Mouse (Mus musculus) thymus, postnatal 14 days (tissue): Measurements from ENCODE around the gene Dpf1.

Experiments
- DNase-seq: peaks from one replicate; pipeline ENCODE4 v3.0.0; 2021

Gene Dpf1

DNA sequence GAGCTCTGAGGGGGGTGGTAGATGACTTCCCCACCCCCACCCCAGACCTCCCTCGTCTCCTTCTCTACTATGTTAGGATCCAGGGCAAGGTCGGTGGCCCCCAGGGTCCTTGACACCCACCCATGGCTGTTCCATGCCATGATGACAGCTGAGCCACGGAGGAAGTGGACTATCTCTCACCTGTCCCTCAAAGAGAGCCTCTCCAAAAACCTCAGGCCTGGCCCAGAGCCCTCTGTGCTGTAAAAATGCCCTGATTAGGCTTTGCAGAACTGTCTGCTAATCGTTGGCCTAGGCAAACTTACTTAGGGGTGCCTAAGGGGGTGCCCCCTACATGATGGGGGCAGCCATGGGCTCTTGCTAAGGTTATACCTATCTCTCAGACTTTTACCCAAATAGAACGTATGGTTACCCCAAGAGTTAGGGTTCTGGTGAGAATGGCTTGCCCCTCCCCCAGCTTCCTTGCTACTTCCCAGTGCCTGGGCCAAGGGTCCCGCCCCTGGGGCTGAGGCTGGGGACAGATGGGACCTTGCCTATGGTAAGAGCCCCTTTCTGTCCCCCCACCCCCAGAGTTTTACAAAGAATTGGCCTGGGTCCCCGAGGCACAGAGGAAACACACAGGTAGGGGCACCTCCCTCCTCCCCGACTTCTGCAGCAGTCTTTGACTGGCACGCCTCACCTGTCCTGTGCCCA is 10.0 kb downstream of the Dpf1 start:
- no peak for DNase-seq

GRCm38 (mm10) chr7:29314844-29315628 is 11.3 kb downstream of the Dpf1 start:
- DNase-seq = no peak

DNA sequence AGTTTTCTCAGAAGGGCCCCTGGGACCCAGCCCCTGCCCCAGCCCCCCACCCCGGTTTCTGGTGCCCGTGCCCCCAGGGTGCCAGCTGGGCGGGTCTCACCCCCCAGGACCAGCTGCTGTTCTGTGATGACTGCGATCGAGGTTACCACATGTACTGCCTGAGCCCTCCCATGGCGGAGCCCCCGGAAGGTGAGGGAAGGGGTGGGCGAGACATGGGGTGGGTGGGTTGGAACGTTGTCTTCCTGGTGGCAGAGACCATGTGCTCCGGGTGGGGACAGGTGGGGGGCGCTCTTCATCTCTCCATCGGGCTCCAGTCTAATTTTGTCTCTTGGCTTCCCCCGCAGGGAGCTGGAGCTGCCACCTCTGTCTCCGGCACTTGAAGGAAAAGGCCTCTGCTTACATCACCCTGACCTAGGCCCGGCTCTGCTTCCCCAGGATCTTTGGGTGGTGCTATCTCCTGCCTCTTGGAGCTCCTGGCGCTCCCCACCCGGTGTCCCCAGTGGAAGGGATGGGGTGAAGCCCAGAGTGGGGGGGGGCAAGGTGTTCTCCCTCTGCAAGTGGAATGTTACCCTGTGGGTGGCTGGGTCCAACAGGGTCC is 12.5 kb downstream of the Dpf1 start:
- no peak for DNase-seq

DNA sequence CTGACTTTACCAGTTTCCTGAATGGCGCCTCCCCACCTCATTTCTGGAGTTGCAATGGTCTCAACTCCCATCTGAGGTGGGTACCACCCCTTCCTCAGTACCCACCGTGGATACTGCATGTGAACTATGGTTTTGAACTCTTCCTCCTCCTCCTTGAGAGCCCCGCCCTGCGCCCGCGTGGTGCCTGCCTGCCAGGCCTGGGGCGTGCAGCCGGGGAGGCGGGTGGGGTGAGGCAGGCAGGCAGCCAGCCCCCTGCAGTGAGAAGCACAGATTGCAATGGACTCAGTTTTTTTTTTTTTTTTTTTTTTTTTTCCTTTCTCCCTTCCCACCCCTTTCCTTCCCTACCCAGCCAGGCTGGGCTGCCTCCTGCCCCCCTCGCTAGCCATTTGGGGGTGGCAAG is 13.2 kb downstream of the Dpf1 start:
- peak; percentile 71 for DNase-seq

- DNase-seq = peak; percentile 86
These were observed 13.8 kb downstream of the Dpf1 start for GRCm38 (mm10) chr7:29317558-29317957.

- peak; percentile 68 for DNase-seq
These were observed 14.6 kb downstream of the Dpf1 start for GRCm38 (mm10) chr7:29318115-29318911.

DNA sequence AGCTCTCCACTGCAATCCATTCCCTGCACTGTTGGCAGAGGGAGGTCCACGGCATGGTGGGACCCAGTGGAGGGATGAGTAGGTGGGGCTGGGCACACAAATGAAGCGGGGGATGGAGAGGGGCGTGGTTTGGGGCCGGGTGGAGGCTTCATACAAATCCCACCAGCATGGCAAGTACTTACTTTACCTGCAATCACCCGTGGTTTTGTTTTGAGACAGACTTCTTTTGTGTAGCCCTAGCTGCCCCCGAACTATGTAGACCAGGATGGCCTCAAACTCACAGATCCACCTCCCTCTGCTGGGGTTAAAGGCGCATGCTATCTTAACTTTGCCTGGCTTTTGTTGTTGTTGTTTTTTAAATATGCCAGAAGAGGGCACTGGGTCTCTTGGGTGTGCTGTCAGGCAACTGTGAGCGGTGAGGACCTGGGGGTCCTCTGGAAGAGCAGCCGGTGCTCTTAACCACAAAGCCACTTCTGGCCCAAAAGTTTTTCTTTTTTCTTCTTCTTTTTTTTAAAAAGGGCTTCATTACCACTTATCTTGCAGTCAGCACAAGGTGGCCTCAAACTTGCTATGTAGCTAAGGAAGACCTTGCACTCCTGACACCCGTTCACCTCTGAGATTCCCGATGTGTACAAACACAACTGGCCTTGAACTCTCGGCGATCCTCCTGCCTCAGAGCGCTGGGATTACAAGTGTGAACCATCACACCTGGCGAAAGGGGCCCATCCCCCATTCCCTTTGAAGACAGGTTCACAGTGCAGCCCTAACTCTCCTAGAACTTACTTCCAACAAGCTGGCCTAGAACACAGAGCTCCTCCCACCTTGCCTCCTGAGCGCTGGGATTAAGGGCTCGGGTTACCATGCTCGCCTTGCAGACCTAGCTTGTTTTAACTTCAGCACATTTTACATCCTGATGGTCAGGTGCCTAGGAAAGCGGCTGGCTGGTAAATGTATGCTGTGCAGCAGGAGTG is 15.9 kb downstream of the Dpf1 start:
- peak; percentile 69 for DNase-seq

DNA sequence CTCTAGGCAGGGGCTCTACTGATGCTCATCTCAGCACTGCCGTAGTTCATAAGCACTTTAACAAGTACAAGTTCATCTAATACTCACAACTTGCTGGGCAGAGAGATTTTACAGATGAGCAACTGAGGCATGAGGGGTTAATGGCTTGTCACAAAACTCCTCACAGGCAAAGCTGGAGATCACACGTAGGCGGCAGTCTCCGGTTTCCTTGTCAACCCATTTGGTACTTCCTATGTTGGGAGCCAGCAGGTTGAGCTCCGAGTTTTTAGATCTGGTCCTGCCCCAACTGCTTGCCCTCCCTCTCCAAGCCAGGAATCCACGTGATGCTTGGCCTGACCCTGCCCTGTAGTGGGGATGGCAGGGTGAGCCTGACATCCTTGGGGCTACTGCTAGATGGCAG is 23.3 kb downstream of the Dpf1 start:
- no peak for DNase-seq

DNA sequence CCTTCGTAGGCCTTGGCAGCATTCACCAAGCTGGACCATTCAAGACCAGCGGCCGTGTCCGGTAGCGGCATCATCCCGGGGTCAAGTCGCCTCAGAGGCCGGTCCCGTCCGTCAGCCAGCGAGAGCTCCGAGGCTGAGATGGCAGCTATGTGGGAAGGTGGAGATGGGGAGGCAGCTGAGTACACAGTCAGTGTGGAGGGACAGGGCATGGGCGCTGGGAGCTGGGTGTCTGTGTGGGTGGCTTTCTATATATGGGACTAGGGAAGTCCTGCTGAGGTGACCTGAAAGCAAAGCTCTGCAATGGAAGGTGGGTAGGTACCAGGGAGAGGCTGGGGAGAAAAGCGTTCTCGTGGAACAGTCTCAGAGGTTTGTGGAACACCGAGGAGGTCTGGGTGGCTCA is 25.2 kb downstream of the Dpf1 start:
- no peak for DNase-seq

DNA sequence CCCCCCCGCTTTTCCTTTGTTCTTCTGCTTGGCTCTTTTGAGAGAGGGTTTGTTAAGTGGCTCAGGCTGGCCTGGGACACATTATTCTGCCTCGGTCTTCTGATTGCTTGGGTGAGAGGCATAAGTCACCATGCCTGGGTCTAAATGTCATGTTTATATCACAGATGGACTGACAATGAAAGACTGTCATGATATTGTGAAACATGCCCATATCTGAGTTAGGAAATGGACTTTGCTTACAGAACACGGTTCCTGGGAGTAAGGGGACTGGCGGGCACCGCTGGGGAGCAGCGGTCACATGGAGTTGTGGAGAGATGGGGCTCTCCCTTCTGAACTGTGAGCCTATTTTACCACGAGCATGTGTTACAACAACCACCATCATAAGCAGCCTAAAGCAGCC is 30.4 kb downstream of the Dpf1 start:
- DNase-seq = no peak

DNA sequence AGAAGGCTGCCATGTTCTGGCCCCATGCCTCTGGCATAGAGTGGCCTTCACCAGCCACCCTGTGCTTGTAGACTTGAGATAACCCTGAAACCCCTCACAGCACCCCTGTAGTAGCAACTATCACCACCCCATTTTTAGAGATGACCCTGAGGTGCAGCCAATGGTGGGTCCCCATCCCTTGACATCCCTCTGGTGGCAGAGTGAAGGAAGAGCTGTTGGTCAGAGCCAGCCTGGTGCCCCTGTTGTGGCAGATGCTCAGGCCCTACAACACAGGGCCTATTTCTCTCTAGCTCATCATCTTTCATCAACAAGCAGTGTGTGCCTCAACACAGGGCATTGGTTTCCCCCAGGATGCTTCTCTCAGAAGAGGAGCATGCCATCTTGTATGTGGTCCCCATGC is 31.5 kb downstream of the Dpf1 start:
- DNase-seq = no peak

GRCm38 (mm10) chr7:29335841-29336671 is 32.3 kb downstream of the Dpf1 start:
- no peak for DNase-seq

- no peak for DNase-seq
These were observed 33.1 kb downstream of the Dpf1 start for GRCm38 (mm10) chr7:29336795-29337319.

- no peak for DNase-seq
These were observed 34.0 kb downstream of the Dpf1 start for GRCm38 (mm10) chr7:29337766-29338165.

DNA sequence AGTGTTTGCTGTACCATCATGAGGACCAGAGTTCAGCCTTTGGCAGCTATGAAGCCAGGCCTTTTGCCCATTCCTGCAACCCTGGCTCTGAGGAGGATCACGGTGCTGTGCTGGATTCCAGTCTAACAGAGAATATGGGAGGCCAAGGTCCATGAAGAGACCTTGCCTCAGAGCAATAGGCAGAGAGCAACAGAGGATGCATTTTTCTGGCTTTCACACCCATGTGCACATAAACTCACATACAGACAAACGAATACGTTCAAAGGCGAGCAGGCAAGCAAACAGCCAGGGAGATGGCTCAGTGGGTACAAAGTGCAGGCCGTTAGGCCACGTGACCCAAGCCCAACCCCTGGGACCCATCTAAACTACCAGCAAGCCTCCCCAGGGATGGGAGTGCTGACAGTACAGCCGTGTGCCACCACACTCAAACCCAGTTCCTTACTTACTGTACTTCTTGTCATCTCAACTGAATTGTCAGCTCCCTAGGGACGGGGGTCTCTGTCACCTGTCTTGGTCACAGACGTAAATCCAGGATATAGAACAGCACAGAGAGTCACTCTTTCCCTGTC is 34.7 kb downstream of the Dpf1 start:
- DNase-seq = no peak

- no peak for DNase-seq
These were observed 35.4 kb downstream of the Dpf1 start for GRCm38 (mm10) chr7:29338984-29339679.

DNA sequence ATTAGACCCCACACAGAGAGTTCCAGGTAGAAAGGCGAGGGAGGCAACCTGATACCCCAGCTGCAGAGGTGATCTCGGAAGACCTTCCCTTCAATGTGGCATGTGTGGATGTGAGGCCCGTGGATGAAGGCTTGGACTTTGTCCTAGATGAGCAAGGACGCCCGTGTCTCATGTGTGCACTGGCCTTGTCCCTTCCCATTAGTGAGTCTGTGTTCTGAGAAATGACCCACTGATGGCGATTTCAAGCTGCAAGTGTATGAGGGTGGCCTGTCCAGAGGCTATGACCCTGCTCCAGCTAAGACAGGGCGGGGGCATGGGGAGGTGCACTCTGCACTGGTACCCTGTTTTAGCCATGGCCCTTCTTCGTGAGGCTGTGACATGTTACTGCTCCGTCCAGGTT is 36.5 kb downstream of the Dpf1 start:
- DNase-seq = no peak

GRCm38 (mm10) chr7:29340838-29341237 is 37.1 kb downstream of the Dpf1 start:
- no peak for DNase-seq

DNA sequence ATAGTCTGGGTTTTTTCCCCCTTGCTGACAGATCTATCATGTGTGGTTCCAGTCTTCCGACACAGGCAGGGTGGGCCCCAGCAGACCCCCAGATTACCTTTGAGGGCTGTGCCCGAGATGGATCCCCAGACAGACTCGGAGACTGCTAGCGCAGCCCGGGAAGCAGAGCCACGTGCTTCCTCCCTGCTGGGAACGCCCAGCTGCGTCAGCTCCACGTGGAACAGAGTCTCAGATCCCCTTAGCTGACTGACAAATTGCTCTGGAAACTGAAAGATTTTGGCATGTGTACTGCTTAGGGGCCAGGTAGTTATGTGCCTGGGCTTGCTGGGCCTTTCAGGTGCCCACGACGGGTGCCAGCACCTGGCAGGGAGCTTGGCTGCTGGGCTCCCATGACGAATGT is 38.0 kb downstream of the Dpf1 start:
- DNase-seq = no peak
